Mouse (Mus musculus) heart, adult 2 months (tissue): ENCODE data around the gene Ptpro.

Experiments
- CTCF ChIP-seq: fragments of 200-600 bp; IDR thresholded peaks from 2 replicates; pipeline ENCODE4 v1.8.1; 2022; ENCODE audit warnings: antibody characterized with exemption, mild to moderate bottlenecking, moderate library complexity
- POLR2A ChIP-seq: fragments of 200-500 bp; IDR thresholded peaks from 2 replicates; pipeline ENCODE4 v1.6.1; 2011; ENCODE audit warnings: mild to moderate bottlenecking, low read depth, low read length, control low read depth; ENCODE audit not compliant: insufficient read depth

DNA sequence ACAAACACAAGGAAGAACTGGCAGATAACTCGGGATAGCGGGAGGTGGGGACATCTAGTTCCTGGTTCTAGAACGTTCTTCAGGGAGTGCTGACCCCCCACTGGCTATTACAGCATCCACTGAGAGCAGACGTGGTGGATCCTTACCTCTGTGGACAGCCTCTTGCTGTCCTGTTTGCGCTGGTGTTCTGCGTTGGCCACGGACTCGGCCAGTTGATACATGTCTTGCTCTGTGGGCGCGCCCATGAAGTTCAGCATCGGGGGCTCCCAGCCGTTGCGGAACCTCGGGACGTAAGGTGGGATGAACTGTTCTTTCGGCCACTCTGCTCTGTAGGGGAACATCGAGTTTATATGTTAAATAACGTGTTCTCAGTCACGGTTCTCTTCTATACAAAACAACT, 256.8 kb downstream of the Ptpro start:
- TF ChIP-seq CTCF (no peak), POLR2A (no peak)
